Mouse (Mus musculus): ENCODE measurements around the gene Rpl14. TPM values are rescaled to one million over a fixed set of nuclear protein-coding genes. Genes with fewer than 3 reads are reported as not detected.
A peak's percentile ranks its signal among the peaks of the same experiment; 100 is the strongest.

Rpl14 gene
- polyA plus RNA-seq, 1 experiment = 118 TPM

DNA sequence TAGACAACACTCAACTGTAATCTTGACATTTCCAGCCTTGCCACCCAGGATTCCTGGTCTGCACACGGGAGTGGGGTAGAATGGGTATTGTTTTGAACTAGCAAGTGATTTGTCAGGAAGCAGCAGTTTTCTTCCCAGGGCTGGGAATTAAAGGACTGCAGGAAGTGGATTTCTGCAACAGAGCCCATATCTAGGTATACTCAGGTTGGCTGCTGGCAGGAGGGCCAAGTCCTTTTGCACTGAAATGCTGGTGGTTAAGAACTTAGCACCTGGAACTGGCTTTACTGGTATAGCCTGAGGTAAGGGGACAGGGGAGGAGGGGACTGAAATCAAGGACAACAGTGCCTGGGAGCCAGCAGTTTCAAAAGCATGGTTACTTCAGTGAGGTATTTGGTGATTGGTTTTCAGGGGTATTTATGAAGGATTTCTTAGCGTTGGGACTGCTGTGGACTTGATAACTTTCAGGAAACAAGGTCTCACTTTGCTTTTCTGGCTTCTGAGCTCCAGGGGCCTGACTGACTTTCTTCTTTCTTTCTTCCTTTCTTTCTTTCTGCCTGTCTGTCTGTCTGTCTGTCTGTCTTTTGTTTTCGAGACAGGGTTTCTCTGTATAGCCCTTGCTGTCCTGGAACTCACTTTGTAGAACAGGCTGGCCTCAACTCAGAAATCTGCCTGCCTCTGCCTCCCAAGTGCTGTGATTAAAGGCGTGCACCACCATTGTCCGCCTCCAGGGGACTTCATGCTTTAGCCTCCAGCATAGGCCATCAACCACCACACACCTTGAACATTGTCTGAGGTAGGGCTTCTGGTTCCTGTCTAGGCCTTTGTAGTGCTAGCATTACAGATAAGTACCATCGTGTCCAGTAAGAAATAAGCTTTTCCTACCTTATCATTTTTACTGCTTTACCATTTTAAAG lies 4.8 kb downstream of the Rpl14 start:
- Histone ChIP-seq H3K36me3 (ENCODE audit: control insufficient read depth, insufficient read depth, low read length) (no peaks in the 10 kb centered on the region; the same call in 1 of the 2 replicates), H3K4me1 (ENCODE audit: control insufficient read depth, insufficient read depth, low read length) (peaks cover 14% of the 10 kb centered on the region), H3K27me3 (ENCODE audit: control insufficient read depth, insufficient read depth, low read length) (no peaks in the 10 kb centered on the region), H3K27ac (ENCODE audit: control insufficient read depth, insufficient read depth, low read depth, low read length) (no peak overlapping the region), H3K4me3 (ENCODE audit: control insufficient read depth, low read depth, low read length) (no peak overlapping the region)
- no peak for TF ChIP-seq POLR2A (IDR thresholded peaks at IDR 0.05; ENCODE audit: control insufficient read depth, low read depth, low read length)

DNA sequence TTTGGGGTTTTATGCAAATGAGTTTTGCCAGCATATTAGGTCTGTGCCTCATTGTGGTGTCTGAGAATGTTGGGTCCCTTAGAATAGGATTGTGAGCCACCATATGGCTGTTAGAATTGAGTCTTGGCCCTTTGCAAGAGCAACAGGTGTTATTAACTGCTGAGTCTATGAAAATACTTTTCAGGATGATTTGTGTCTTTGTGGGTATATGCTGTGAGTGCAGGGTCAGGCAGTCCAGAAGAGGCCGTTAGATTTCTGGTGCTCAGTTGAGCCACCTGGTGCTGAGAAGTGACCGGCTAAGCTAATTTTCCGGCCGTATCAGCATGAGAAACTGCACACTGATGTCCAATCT lies 5.4 kb downstream of the Rpl14 start:
- Histone ChIP-seq H3K27me3 (ENCODE audit: control insufficient read depth, insufficient read depth, low read length) (no peaks in the 10 kb centered on the region), H3K27ac (ENCODE audit: control insufficient read depth, insufficient read depth, low read depth, low read length) (peak overlapping the region; percentile 63), H3K4me3 (ENCODE audit: control insufficient read depth, low read depth, low read length) (peak overlapping the region; percentile 98), H3K36me3 (ENCODE audit: control insufficient read depth, insufficient read depth, low read length) (no peaks in the 10 kb centered on the region; the same call in 1 of the 2 replicates), H3K4me1 (ENCODE audit: control insufficient read depth, insufficient read depth, low read length) (peaks cover 14% of the 10 kb centered on the region)
- TF ChIP-seq POLR2A (IDR thresholded peaks at IDR 0.05; ENCODE audit: control insufficient read depth, low read depth, low read length) = no peak
- TF ChIP-seq CTCF (IDR thresholded peaks at IDR 0.05; ENCODE audit: control insufficient read depth, insufficient read depth, insufficient replicate concordance, low read depth, low read length) = no peak

DNA sequence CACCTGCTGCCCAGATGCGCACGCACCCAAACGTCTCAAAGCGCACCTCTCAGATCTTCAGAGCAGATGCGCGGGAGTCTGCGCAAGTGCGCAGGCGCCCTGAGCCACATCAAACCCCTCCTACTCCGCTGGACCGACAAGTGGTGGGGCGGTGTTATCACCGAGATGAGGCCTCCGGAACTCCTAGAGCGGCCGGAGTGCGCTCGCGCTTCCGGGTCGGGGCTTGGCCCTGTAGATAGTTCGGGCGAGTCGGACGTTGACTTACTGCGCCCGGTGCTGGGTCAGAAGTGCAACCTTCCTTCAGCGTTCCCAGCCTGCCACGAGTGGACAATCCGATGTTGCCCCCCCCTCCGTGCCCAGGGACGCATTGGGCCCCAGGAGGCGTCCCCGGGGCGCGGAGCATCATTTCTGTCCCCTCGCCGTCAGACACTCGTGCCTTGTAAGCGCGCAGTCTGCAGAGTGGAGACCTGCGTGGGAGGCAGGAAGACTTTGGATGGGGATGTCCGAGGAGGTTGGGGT lies 5.9 kb downstream of the Rpl14 start:
- TF ChIP-seq POLR2A (IDR thresholded peaks at IDR 0.05; ENCODE audit: control insufficient read depth, low read depth, low read length) = peak; percentile 86
- TF ChIP-seq CTCF (IDR thresholded peaks at IDR 0.05; ENCODE audit: control insufficient read depth, insufficient read depth, insufficient replicate concordance, low read depth, low read length) = no peak; the same call in 1 of the 2 replicates
- peaks cover 16% of the 10 kb centered on the region for H3K4me1 ChIP-seq (ENCODE audit: control insufficient read depth, insufficient read depth, low read length)
- H3K4me3 ChIP-seq (ENCODE audit: control insufficient read depth, low read depth, low read length) = peak overlapping the region; percentile 98
- no peaks in the 10 kb centered on the region for H3K27me3 ChIP-seq (ENCODE audit: control insufficient read depth, insufficient read depth, low read length)
- no peaks in the 10 kb centered on the region; the same call in 1 of the 2 replicates for H3K36me3 ChIP-seq (ENCODE audit: control insufficient read depth, insufficient read depth, low read length)
- peak overlapping the region; percentile 92 for H3K27ac ChIP-seq (ENCODE audit: control insufficient read depth, insufficient read depth, low read depth, low read length)

DNA sequence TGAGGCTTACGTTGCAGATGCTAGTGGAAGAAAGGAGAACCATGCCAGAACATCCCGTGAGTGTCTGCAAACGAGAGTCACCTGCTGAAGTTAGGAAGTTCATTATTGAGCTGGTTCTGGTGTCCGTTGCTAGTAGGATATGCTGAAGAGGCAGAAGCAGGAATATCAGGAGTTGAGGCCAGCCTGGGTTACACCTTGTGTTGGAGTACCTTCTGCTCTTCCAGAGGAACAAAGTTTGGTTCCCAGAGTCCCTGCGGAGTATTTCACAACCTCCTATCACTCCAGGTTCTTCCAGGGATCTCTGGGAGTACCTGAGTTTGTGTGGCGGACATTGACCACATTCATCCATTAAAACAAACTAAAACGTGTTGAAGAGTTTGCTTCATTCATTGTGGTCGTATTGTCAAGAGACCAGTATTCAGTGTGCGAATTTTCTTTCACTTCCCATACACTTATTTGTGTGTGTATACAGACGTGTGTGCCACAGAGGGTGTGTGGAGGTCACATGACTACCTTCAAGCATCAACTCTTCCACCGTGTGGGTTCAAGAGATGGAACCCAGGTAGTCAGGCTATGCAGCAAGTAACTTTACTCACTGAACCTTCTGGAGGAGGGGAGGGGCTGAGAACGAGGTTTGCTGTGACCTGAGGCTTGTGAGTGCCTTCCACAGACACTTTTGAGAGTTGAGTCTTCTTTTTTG lies 6.6 kb downstream of the Rpl14 start:
- no peak for TF ChIP-seq POLR2A (IDR thresholded peaks at IDR 0.05; ENCODE audit: control insufficient read depth, low read depth, low read length)
- no peak for TF ChIP-seq CTCF (IDR thresholded peaks at IDR 0.05; ENCODE audit: control insufficient read depth, insufficient read depth, insufficient replicate concordance, low read depth, low read length)
- Histone ChIP-seq H3K27ac (ENCODE audit: control insufficient read depth, insufficient read depth, low read depth, low read length) (peak overlapping the region; percentile 92; the same call in 1 of the 2 replicates), H3K4me3 (ENCODE audit: control insufficient read depth, low read depth, low read length) (peak overlapping the region; percentile 98), H3K4me1 (ENCODE audit: control insufficient read depth, insufficient read depth, low read length) (peaks cover 21% of the 10 kb centered on the region), H3K36me3 (ENCODE audit: control insufficient read depth, insufficient read depth, low read length) (no peaks in the 10 kb centered on the region; the same call in 1 of the 2 replicates), H3K27me3 (ENCODE audit: control insufficient read depth, insufficient read depth, low read length) (no peaks in the 10 kb centered on the region)

DNA sequence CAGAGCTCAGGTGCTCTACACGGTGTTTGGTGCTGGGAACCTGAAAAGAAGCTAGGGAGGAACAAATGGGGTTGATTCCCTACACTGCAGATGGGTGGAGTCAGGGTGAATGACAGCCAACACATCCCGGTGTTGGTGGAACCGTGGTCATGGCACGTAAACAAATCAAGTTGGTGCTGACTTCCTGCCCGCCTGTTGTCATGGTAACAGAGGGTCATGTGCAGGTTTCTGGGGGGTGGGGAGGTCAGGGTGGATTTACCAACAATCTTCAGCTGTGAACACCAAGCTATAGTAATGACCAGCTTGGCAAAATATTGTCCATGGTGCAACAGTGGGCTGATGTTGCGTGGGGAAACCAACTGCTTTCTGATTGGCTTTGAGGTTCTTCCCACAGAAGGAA lies 7.5 kb downstream of the Rpl14 start:
- Histone ChIP-seq H3K27ac (ENCODE audit: control insufficient read depth, insufficient read depth, low read depth, low read length) (no peak overlapping the region), H3K27me3 (ENCODE audit: control insufficient read depth, insufficient read depth, low read length) (no peaks in the 10 kb centered on the region), H3K4me1 (ENCODE audit: control insufficient read depth, insufficient read depth, low read length) (peaks cover 21% of the 10 kb centered on the region), H3K4me3 (ENCODE audit: control insufficient read depth, low read depth, low read length) (no peak overlapping the region; the same call in 1 of the 2 replicates), H3K36me3 (ENCODE audit: control insufficient read depth, insufficient read depth, low read length) (no peaks in the 10 kb centered on the region; the same call in 1 of the 2 replicates)
- TF ChIP-seq POLR2A (IDR thresholded peaks at IDR 0.05; ENCODE audit: control insufficient read depth, low read depth, low read length) = no peak
- TF ChIP-seq CTCF (IDR thresholded peaks at IDR 0.05; ENCODE audit: control insufficient read depth, insufficient read depth, insufficient replicate concordance, low read depth, low read length) = no peak

DNA sequence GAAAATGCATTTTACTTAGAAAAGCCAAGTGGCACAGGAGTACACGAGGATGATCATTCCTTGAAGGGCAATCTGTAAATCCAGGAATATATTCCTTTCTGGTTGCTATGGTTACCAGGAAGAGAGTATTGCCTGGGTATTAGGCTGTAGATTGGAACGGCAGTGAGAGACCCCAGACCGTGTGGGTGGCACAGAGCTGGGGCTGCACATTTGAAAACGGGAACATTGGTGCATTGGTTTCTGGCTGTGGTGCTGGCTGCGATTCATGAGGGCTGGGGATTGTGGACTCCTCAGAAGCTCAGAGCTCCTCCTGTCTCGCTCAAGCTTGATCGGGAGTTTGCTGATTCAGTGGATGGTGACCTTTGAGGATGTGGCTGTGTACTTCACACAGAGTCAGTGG lies 8.6 kb downstream of the Rpl14 start:
- no peaks in the 10 kb centered on the region for H3K27me3 ChIP-seq (ENCODE audit: control insufficient read depth, insufficient read depth, low read length)
- H3K27ac ChIP-seq (ENCODE audit: control insufficient read depth, insufficient read depth, low read depth, low read length) = no peak overlapping the region
- no peak for TF ChIP-seq CTCF (IDR thresholded peaks at IDR 0.05; ENCODE audit: control insufficient read depth, insufficient read depth, insufficient replicate concordance, low read depth, low read length)
- H3K4me3 ChIP-seq (ENCODE audit: control insufficient read depth, low read depth, low read length) = no peak overlapping the region
- H3K4me1 ChIP-seq (ENCODE audit: control insufficient read depth, insufficient read depth, low read length) = peaks cover 21% of the 10 kb centered on the region
- no peaks in the 10 kb centered on the region for H3K36me3 ChIP-seq (ENCODE audit: control insufficient read depth, insufficient read depth, low read length)

DNA sequence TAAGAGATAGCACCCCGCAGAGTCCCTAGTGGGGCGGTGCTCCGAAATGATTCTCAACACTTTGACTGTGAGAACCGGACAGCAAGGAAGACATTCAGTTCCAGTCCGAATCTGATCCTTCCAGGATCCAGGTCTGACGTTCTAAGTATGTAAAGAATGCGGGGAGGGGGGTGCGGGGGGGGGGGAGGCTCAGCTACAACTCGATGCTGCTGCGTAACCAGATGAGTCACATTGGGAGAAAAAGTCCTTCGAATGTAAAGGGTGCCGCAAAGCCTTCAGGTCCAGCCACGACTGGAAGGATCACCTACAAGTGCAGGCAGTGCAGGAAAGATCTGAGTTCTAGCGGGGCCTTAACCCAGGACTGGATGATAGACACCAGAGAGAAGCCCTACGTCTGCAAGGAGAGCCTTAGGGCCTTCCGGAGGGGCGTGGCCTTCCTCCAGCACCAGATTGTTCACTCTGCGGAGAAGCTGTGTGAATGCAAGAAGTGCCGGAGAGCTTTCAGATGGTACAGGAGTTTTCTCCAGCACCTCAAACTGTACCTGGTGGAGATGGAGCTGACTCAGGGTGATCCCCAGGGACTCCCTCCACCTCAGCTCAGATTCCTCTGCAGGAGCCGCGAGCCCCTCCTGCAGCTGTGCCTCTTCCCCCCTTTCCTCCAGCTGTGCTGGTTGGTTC lies 10.8 kb downstream of the Rpl14 start:
- Histone ChIP-seq H3K27me3 (ENCODE audit: control insufficient read depth, insufficient read depth, low read length) (no peaks in the 10 kb centered on the region), H3K4me3 (ENCODE audit: control insufficient read depth, low read depth, low read length) (peak overlapping the region; percentile 66)

More for the DNA sequence above, 10.8 kb downstream of the Rpl14 start:
- TF ChIP-seq POLR2A (IDR thresholded peaks at IDR 0.05; ENCODE audit: control insufficient read depth, low read depth, low read length) (no peak; the same call in 1 of the 2 replicates), CTCF (IDR thresholded peaks at IDR 0.05; ENCODE audit: control insufficient read depth, insufficient read depth, insufficient replicate concordance, low read depth, low read length) (no peak)
- H3K27ac ChIP-seq (ENCODE audit: control insufficient read depth, insufficient read depth, low read depth, low read length) = peak overlapping the region; percentile 82
- peaks cover 21% of the 10 kb centered on the region for H3K4me1 ChIP-seq (ENCODE audit: control insufficient read depth, insufficient read depth, low read length)
- H3K36me3 ChIP-seq (ENCODE audit: control insufficient read depth, insufficient read depth, low read length) = no peaks in the 10 kb centered on the region
